Mouse (Mus musculus) inflammation-experienced regulatory T-cells, adult 16 weeks (primary cell): ENCODE data around the gene Nfib. TPM values are rescaled to one million over a fixed set of nuclear protein-coding genes. Genes with fewer than 3 reads are reported as not detected.

ENCODE experiments used
- polyA plus RNA-seq: library from polyadenylated mRNA; unstranded; fragments of 100-300 nt; shearing (Covaris generic); gene quantifications from one replicate; pipeline ENCODE4 v1.2.1, GENCODE M21; 2017

The Nfib gene
- polyA plus RNA-seq = not detected

GRCm38 (mm10) chr4:82704841-82705794 lies at the start of gene Nfib:
TSS of gene Nfib (minus strand) at chr4:82705750.

Other genes starting within 250 kb of the Nfib start
- 19.1 TPM for gene Zdhhc21, start 154.2 kb upstream of the Nfib start, polyA plus RNA-seq
- gene Cer1, start 179.4 kb upstream of the Nfib start, polyA plus RNA-seq = not detected